Mouse (Mus musculus): ENCODE measurements around the gene Nav1.

The Nav1 gene

DNA sequence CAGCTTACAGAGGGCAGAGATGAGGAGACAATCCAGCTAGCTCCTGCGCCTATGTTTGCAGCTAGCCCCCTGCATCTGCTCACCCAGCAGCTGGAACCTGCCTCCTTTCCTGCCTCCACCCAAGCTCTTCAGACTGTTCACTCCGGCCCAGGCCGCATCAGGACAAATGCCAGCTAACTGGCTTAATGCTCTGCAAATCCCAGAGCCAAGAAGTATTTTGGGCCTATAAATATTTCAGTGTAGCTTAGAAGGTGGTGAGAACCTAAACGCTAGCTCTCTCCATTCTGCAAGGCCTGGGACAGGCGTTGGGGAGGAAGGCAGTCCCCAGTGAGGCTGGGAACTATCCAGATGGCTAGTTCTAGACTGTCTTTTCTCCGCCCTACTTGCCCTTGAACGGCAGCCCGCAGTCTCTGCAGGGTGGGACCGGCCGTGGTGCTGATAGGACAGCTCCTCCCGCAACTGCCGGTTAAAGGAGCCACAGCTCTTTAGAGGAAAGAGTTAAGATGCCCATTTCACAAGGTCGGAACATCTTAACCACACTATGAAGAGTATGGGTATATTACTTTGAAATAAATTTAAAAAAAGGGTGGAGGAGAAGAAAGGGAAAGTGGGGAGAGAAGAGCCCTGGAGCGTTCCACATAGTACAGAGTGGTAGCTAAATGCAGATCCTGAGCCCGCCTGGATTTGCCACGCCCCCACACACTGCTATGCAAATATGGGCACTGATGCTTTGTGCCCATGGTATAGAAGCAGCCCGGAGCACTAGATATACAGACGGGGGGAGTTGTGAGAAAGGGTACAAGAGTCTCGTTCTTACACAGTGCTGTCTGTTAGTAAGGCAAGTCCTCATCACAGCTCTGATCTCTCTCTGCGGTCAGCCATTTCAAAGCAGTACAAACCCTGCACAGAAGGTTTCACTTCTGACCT is 8.9 kb upstream of the Nav1 start:
- peak; percentile 78 for DNase-seq

DNA sequence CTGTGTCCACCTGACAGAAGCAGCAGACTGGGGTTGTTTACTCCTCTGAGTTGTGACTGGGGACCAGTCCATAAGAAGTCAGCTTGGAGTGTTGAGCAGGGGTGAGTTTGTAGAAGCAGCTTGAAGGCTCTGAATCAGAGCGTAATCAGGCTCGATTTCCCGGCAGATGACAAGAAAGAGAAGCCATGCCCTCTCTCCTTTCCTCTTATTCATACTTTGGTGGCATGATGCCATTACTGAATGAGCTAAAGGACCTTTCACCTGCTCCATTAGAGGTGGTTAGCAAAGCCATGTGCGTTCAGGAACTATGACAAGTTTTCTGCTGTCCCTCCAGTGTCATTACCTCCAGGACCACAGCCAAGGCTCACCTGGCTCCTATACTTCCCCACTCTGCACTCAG is 2.5 kb upstream of the Nav1 start:
- no peak for DNase-seq

DNA sequence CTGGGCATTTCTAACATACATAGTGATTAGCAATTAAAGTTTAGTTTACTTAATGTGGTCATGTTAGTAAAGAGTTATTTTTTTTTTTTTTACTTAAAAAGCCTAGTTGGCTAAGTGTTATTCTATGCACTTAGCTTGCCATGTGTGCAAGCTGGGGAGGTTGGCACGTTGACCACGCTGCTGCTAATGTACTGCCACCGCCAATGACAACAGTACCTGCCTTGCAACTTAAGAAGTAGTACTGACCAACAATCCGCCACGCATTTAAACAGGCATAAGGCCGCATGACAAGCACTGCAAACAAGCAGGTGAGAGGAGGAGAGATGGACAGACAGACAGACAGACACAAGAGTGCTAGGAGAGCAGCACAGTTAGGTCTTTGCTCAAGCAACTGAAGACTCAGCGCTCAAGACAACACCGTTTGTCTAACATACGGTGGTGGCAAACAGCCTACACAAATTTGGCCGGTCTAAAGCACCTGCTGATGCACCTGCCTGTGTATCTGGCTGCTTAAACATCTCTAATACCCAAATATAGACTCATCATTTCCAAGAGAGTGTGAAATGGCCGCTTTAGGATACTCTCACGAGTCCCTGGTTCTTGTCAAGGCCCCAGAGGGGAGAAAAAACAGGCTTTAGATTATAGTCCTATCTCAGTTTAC is 610 bp downstream of the Nav1 start:
- no peak for DNase-seq

DNA sequence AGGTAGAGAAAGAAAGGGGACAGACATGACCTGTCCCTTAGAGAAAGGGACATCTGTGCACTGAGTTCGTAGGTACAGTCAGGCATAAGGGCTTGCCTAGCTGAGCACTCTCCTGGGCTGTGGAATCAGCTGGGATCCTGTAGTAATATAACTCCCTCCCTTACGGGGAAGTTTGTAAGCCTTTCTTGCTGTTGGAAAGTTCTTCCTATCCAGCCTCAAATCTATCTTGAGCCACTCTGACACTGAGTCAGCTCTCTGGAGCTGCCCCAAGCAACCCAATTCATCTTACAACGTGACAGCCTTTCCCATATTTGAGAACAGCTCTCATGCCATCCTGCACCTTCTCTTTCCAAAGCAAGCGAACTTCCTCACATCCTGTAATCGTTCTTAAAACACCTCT is 1.6 kb downstream of the Nav1 start:
- DNase-seq: no peak

DNA sequence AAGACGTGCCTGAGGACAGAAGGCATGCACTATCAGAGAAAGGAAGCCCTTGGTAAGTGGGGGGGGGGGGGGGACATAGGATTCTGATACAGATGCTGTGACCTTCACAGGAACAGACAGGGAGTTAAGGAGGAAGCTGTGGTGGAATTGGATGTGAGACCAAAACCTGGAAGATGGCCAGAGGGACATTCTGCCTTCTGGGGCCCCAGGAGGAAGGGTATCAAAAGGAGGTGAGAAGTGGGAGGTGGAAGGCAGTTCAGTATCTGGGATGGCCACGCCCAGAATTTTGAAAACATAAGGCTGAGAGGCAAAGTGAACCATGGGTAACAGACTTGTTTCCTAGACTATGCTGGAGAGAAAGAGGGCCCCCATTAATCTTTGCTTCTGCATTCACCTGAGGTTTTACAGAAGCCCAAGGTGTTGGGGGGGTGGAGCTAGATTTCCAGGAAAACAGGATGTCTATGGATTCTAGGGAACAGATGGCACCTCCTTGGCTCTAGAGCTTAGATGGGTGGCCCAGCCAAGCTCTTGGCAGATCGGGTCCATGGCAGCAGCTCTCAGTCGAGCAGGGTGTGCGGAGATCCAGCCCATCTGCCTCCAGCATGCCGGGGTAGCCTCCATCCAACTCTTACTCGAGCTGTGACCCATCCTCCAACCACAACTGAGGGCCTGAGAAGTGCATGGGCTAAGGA is 2.6 kb downstream of the Nav1 start:
- DNase-seq: no peak

DNA sequence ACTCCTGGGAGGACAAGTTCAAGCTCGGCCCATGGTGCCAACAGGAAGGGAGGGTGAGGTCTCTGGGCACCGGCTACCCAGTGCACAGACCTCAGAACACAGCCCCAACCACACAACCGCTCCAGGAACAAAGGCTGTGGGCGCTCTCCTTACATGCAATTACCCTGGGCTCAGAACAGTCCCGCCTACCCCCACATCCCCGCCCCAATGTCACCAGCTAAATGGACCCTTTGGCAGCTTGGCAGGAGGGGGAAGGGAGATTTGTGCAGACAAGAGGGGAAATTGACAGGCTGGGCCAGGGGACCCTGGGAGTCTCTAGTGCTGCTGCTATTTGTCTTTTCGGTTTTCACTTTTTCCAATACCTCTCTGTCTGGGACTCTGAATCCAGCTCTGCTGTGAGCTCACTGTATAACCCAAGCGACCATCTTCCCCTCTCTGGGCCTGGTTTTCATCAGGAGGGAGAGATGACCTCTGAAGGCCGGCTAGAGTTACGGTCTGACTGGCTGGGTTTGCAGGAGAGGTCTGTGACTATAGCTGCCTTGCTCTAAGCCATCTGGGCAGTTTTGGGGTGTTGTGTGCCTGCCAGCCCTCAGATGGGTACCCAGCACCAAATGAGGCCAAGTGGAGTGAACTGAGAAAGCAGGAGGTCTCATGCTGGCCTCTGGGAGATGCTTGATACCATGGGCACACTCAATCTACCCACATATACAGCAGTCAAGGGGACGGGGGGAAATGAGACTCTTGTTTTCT is 3.8 kb downstream of the Nav1 start:
- DNase-seq: no peak

DNA sequence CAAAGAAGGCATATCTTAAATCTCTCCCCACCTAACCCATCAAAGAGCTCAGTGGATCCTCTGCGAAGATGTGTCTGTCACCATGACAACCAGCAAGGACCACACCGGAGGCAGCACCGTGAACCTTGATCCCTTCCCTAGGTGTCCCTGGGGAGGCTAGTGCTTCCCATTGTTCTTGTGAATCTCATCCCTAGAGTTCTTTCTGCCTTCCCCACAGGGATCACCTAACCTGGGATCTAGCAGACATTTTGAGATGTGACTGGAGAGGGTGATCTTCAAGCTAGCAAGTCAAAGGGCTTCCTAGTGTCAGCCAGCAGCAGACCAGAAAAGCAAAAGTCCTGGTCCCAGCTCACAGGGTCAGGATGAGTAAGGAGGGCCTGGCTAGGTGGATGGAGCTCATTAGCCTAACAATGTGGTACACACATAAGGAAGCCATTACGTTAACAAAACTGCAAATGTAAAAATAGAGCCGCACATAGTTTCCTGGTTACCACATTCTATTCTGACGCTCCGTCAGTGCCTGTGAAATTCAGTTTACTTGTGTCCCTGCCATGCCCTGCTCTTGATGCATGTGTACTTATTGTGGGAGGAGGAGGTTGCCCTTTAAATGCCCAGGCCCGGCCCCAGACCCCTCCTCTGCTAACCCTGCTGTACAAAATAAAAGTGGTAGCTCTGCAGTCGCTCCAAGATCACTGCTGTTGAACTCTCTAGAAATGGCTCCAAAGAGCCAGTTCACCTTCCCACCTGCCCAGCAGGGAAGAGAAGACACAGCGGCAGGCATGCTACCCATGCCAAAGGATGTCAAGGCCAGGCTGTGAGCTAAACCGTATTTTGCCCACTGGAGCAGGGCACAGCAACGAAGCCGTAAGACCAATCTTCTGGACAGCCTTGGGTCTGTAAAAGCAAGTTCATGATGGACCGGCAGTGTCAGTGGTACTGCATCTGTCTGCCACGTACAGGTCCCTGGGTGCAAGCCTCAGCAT is 6.8 kb downstream of the Nav1 start:
- DNase-seq: no peak

DNA sequence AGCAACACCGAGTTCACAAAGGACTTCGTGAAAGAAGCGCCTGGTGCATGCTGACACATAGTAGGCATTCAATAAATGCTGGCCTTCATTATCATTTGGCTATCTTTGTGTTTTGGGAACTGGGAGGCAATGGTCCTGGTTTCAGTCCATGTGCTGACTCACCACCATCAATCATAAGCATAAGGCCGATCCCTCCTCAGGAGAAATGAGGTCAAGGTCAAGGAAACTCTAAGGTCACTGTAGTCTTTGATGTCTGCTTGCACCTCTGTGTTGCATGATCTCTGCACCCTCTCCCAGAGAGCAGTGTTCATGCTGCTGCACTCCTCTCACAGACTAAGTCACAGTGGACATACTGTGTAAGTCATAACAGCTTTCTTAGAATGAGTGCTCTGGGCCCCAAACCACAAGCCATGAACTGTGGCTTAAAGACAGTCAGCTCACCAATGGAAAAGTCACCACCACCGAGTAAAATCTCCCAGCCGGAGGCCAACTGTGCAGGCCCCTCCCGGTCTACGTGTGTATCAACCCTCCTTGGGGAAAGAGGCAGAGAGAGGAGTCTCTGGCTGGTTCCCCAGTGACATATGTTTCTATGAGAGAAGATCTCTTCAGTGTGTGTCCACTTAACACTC is 8.7 kb downstream of the Nav1 start:
- DNase-seq: no peak

DNA sequence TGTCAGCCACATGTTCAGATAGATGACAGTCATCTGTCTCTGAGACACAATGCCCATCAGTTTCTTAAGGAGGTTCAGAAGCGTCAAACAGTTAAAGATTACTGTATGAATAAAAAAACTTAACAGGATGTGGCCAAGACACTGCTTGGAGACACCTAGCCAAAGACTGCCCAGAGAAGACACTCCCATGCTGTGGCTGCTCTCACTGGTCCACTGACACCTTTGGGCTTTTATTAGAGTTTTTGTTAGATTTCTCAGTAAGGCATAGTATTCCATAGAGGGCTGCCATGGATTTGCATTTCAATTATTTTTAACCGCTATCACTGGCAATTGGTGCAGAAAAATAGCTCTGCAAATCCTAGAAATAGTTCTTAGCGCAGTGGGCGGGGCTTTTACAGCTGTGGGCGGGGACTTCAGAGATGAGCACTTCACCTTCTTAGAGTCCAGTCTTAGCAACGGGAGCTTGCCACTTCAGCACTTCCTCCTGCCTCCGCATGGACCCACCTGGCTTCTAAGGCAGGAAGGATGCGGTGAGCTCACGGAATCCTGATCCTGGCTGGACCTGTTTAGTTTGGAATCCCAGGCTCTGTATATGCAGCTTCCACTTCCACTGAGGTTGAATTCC is 12.7 kb downstream of the Nav1 start:
- DNase-seq: no peak

DNA sequence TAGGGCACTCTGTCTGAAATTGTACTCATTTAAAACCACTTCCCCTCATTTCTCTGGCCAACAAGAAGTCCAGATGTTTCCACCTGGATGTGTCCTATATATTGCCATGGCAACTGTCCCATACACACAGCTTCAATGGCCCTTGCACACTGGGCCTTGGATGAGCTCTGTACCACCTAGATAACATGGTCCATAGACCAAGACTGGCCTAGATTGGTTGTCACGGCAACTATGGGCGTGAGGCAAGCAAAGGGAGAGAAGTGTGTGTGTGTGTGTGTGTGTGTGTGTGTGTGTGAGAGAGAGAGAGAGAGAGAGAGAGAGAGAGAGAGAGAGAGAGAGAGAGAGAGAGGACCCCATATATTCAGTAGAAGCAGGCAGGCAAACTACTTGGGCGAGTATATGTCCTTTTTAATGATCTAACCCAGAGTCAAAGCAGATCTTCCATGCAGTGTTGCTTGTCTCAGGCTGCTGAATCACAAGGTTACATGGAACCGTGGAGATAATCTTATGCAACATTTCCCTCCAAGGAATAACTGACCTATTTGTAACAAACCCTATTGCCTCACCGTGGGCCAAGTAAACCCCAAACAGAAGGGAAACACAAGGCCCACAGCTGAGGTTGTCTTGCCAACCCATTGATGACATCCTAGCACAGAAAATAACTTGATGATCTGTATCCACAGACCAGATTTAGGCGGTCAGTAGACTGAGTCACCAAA is 13.4 kb downstream of the Nav1 start:
- DNase-seq: no peak

DNA sequence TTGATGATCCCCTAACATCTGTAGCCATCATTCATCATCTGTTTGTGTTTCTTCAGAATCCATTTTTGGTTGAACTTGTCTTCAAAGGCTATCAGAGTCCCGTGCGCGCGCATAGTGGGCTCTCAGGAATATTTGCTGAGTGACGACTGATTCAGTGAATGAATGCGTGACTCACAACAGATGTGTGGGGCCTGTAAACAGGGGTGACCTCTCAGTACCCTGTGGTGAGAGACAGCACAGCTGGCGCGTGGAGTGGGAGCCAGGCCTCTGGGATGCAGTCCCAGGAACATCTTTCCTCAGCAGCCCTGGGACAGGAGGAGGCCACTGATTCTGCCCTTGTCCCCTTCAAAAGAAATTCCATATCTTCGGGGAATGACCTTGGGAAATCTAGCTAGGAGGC is 16.3 kb downstream of the Nav1 start:
- DNase-seq: no peak

DNA sequence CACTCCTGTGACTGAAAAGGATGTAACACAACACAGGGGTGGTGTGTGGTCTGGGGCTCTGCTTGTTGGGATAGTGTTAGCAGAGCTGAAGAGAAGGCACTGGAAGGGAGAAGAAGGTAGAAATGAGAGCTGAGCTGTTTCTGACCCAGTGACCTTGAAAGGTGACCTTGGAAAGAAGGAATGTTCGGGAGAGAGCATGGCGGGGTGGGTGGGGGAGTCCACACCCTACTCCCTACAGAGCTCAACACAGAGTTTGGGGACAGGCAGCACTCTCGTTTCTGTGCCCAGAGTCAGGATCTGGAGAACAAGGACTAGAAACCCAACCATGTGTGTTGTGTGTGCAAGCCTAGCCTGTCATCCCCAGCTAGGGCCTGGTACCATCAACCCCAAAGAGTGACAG is 18.1 kb downstream of the Nav1 start:
- DNase-seq: no peak

DNA sequence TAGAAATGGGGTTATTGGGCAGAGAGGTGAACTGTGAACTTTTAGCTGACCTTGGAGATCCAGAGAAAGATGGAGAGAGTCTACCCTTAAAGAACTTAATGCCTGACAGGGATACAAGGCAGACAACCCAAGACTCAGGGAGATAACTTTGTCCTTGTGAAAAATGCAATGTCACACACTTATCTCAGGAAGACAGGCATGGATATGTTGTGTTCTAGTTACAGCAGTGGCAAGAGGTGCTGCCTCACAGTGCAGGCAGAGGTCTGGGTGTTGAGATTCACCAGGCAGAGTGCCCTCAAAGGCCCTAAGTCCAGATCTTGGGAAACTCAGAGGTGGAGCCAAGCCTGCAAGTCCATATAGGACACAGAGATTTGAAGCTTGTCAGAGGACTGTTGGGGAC is 20.2 kb downstream of the Nav1 start:
- DNase-seq: no peak

DNA sequence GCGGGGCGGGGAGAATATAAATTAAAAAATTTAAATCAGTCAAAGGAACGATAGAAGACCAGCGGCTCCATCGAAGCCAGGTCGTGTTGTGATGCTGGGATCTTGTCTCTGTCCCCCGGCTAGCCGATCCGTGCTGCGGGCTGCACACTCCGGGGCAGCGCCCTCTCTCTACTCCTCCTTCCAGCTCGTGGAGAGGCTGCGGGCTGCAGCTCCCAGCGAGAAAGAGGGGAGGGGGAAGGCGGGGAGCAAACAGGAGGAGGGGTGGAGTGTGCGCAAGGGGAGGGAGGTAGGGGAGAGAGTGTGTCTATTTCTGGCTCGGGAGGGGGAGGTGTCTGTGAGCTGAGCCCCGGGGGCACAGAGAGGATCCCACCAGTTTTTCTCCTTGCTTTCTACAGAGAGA is 21.5 kb downstream of the Nav1 start:
- DNase-seq: peak; percentile 46

DNA sequence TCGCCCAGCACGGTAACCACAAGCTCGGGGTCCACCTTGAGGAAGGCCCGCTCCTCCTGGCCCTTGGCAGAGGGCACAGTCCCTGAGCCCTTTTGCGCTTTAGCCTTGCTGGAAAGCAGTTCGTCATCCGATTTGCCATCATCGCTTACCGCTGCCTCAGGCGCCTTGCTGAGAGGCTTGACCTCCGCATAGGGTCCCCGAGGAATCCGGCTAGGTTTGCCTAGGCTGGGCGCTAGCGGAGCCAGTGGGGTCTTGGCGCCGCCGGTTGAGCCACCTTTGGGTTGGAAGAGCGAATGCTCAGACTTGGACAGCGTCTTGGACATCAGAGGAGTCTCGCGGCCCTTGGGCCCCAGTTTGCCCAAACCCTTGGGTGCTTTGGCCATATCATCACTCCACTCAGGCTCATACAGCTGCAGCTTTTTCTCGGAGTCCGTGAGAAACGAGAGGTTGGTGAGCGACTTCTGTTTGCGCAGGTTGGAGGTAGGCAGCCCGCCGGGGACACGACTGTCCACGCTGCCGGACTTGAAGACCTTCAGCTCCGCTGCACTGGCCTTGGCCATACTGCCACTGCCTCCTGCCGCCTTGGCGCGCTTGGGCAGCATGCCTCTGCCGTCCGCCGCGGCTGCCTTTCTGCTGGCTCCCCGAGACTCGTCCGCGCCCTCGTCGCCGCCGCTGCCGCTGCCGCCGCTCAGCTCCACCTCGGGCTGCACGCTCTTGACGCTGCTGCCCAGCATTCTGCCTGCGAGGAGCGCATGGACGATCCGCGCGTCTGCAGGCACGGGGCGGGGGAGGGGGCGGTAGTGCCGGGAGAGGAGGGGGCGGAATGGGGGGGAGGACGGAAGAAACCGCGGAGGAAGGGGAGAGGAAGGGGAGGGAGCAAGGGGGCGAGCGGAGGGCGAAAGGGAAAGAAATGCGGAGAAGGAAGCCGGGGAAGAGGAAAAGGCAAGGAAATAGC is 22.2 kb downstream of the Nav1 start:
- DNase-seq: peak; percentile 58

DNA sequence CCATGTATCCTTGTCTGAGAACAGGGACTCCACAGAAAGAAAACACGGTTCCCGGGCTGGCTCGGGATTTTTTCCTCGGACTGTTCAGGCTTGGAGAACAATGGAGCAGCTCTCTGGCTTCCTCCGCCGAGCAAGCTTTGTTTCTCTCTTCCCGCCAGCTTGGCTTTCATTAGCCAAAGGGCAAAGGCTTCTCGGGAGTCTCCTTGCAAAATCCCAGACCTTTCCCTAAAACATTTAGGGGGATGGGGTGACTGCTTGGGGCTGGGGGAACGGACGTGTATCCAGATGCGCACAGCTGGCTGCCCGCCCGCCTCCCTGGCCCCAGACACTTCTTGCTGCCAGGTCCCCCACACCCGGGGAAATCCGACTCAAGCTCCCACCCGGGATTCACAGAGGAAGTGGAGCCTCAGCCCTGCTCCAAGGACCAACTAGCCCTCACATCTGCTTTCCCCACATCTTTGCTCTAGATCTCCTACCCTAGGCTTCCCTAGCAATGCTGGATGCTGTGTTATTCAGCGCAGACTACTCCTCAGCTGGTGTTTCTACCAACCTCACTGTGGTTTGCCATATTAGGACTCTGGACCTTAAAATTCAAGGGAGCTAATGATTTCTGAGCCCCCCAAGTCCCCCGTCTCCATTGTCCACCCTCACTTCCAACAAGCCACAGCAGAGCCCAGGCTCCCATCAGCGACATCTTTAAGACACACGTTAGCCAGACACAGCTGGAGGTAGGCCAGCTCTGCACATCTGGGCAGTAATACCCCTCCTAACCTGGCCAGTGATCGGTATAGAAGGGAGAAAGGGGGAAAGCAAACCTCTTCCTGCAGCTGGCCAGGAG is 23.2 kb downstream of the Nav1 start:
- DNase-seq: peak; percentile 28

DNA sequence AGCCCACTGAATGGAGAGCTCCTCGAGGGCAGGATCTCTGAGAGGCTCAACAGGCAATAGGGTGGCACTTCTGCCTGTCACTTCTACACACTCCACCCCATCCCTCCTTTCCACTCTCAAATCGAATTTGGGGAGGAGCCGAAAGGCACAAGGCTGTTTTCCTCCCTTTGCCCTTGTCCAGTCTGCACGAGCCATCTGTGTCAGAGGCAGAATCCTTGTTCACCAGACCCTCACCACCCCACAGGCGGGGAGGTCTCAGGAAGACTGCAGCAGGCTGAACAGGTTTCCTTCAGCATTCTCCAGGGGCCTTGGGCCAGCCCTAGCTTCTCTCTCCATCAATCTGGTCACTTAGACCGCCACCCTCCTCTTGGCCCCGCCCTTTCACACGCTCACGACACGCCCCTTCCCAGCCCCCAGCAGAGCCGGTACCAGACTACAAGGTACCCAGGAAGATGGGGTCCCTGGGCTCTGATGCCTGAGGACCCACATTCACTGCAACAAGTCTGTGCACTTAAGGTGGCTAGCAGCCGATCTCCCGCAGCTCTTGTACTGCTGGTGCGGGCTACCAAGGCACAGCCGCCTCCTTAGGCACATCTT is 23.9 kb downstream of the Nav1 start:
- DNase-seq: no peak

DNA sequence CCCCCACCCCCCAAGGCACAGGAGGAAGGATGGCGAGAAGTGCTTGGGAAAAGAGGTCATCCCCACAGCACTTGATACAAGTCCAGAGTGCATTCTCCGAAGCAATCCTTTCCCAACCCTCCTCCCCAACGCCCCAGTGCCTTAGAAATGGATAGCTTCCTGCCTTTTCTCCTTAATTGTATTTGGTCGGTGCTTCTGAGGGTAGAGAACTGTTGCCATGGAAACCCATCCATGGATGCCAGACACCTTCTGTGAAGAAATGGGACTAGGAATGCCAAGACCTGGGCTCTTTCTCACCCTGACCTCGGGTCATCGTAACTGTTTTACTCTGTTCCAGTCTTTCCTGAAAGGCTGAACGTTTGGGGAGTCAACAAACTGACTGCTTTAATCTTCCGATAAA is 26.1 kb downstream of the Nav1 start:
- DNase-seq: no peak

All from kidney, postnatal 14 days (tissue).